Mouse (Mus musculus) regulatory T cell (primary cell): Measurements from ENCODE around the gene Dmac2.

Source experiments
- in situ Hi-C: fragments of 300-600 bp; cut with MboI, MseI; formaldehyde crosslinking; loops from one replicate; pipeline ENCODE4 v1.15.1; 2025; ENCODE audit warnings: high pct_unique_total_duplicates

The Dmac2 gene

DNA sequence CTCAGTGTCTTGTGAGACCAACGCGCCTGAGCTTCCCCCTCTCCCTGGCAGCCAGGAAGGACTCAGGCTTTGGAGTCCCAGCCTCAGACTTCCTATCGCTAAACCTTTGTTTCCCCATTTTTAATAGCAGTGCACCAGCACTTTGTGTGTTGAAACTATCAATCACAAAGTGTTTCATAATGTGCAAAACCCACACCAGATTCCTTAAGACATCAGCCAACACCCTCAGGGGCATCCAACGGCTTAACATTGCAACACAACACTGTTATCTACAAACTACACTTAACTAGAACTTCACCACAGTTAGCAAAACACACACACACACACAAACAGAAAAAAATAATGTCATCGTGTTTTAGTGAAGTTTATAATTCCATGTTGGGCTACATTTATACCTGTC lies 30.6 kb downstream of the Dmac2 start:
- in situ Hi-C loops: no loop called here

DNA sequence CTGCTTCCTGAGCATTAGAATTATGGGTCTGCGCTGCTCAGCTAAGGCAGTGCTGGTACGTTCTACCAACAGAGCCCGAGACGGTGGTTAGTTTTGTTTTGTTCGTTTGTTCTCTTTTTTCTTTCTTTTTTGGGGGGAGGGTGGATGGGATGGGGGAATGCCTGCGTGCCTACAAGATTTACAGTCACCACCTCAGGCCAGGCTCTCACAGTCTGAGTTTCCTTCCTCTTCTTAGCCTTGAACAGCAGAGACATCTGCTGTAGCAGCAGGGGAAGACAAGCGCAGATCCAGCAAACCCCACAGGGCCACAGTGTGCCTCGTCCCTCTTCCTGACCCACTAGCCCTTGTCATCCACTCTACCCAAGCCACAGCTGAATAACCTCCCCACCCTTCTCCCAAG lies 32.1 kb downstream of the Dmac2 start:
- in situ Hi-C loops: no loop called here

DNA sequence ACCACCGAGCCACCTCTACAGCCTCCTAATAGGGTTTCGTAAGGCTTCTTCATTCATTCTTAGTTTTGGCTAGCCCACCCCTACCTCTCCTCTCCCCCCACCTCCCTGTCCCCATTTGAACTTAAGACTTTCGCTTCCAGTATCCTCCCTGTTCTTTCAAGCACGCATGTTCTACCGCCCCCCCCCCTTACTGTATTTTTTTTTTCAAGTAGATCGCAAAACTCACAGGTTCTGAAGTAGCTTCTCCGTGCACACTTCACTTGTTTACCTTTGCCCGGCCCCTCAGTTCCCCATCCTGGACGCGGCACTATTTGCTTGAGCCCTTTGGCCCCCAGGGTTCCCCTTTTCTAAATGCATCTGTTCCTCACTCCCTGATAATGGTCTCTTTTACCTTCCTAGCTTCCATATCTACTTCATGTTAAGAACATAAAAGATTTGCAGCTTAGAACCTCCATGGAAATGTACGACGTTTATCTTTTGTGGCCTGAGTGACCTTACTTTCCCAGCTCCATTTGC lies 33.1 kb downstream of the Dmac2 start:
- in situ Hi-C loops: no loop called here

DNA sequence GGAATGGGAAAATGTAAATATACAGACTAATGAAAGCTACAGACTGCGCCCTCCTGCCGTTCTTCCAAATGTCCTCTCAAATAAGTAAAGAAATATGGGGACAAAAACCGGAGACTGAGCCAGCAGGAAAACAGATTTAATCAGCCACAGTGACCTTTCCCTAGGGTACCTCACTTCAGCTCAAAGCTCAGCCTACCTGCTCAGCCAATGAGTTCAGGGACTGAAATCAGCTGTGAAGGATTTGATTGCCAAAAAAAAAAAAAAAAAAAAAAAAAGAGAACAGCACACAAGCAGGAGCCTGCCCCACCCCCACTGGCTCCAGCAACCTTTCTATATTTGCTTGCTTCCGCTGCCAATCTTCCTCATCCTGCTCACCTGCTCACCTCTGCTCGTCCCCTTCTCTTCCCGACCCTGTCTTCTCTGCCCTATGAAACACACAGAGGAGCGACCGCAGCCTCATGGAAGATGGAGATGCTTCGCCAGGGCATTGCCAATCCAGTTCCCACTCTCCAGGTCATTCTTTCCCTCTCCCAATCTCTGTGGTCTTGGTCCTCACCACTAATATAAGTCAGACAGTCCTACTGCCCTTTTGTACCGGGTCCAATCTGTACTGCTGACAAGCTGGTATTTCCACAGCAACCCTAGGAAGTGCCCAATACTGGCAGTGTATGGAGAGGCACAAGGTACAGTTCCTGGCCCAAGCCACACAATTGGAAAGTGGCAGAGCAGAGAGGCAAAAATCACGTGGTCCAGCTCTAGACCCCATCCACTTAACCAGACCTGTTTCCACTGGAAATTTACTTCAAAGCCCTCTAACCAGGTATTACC lies 36.6 kb downstream of the Dmac2 start:
- in situ Hi-C loops: loop anchor here (5.0 kb wide), 1 partner anchor 34 kb away; no protein-coding TSS in a partner anchor

DNA sequence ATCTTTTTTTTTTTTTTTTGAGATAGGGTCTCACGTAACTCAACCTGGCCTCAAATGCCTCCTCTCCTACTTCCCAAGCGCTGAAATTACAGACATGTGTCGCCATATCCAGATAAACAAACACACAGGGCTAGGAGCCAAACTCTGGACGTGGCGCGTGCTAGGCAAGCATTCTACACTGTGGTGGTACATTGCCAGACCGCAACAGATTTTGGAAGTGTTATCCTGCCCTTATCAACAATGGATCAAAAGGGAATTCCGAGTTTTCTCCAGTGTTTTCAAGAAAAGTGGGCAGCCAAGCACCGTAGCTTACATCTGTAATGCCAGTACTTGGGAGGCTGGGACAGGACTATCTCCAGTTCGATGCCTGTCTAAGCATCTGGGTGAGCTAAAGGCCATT lies 38.6 kb downstream of the Dmac2 start:
- in situ Hi-C loops: loop anchor here (5.0 kb wide), 1 partner anchor 35 kb away; no protein-coding TSS in a partner anchor

DNA sequence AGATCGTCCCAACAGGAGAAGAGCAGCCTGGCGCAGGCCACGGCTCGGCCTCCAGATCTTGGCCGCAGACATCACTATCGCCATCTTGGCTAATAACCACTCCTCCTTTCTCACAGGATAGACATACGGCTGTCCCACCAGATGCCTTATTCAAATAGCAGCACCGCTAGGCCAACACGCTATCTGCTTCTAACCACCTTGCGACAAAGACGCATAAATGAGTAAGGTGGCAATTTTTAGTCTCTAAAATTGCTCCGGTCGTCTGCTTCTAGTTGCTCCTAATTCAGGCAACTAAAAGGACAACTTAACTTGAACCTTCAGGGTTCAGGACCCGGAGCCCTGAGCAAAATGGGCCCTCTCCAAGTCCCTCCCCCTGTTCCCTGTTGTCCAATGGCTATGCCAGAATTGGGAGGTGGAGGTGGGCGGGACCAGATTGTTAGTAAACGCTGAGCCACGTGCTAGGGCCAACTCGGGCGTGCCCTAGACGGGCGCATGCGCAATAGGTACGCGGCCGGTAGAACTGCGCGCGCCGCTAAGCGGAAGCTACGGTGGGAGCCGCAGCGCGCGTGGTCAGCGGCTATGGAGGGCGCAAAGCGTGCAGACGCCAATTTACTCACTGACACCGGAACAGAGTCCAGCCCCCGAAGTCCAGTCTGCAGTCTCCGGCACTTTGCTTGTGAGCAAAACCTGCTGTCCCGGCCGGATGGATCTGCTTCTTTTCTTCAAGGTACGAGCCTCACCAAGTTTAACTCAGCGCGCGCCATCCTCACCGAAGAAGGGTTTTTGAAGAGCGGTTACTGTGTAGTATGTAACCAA lies 39.7 kb downstream of the Dmac2 start, which contains the start of the genes Bckdha and Exosc5:
Gene Bckdha, minus strand, starts transcription at position 325 of the 816 bp plus-strand sequence.
Gene Exosc5, plus strand, starts transcription at position 508 of the 816 bp plus-strand sequence.
- in situ Hi-C loops: loop anchor here (5.0 kb wide), 1 partner anchor 37 kb away; no protein-coding TSS in a partner anchor

DNA sequence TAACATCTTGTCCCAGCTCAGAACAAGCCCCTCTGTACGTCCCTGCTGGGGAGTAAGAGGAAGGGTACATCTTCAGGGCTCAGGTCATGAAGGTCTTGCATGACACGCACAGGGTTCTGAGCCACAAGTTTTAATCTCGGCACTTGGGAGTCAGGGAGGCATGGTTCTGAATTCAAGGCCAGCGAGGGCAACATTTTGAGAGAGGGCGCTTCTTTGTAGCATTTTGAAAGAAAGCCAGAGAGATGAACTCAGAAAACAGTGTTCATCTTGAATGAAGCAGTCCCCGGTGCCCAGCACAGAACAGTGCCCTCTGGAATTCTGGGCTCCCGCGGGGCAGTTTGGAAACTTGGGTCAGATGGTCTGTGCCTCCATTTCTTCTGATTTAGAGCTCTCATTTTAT lies 47.2 kb downstream of the Dmac2 start:
- in situ Hi-C loops: no loop called here

DNA sequence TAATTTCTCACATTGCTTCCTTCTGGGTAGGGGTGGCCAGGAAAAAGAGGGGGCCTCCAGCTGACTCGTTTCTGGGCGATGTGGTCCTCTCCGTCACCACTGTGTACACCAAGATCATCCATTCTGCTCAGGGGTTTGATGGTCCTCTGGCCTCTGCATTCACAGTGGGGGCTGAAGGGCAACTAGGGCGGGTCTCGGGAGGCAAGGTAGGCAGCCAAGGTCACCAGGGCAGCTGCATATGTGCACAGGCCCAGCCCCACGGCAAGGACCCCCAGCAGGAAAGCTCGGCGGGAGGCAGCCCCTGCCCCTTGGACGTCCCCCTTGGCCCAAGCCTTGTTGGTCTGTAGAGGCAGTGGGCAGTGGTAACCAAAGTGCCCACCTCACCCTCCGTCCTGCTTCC lies 49.9 kb downstream of the Dmac2 start:
- in situ Hi-C loops: no loop called here

DNA sequence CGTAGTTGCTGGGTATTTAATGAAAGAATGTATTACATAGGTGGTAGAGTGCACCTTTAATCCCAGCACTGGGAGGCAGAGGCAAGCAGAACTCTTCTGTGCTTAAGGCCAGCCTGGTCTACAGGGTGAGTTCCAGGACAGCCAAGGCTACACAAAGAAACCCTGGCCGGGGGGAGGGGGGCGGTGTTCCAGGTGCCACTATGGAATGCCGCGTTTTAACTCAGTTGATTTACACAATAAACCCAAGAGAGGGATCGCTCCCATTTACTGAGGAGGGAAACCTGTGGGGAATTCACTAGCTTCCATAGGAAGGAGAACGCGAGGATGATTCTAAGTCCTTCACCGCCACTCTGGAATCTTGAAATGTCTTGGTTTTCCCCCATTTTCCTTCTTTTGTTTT lies 50.4 kb downstream of the Dmac2 start:
- in situ Hi-C loops: no loop called here

DNA sequence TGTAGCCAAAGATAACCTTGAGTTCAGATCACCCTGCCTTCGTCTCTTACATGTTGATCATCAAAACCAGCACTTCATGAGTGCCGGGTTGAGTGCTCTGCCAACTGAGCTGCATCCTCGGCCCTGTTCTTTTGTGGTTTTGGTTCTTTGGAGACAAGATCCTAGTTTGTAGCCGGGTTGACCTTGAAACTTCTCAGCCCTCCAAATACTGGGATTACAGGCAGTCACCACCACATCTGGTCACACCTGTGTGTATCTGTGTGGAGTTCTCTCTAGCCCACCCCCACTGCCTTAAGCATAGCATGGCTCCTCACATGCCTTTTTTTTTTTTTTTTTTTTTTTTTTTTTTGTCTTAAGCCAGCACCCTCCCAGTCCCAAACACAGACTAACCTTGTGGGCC lies 50.9 kb downstream of the Dmac2 start:
- in situ Hi-C loops: no loop called here

DNA sequence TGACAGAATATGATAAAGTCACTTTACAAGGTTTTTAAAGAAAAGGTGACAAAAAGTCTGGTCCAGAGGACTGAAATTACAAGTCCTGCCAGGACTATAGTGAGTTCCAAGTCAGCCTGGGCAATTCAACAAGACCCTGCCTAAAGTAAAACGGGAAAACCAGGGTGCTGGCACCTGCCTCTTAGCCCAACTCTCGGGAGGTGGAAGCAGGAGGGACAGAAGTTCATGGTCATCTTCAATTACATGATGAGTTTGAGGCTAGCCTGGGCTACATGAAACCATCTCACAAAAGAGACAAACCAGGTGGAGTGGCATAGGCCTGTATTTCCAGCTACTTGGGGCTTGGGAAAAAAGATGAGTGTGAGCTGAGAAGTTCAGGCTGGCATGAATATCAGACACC lies 52.5 kb downstream of the Dmac2 start:
- in situ Hi-C loops: no loop called here

DNA sequence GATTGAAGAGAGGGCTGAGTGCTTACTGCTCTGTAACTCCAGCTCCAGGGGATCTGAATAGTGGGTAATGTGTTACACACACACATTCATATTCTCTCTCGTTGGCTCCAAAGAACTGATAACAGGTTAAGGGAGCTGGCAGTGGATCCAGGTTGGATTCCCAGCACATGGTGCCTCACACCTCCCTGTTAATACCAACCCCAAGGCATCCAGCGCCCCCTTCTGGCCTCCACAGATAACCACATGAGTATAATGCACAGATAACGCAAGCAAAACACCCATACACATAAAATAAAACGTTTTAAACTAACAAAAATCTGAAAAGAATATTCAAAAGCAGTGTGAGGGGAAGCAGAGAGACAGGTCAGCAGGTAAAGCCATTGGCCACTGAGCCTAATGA lies 53.2 kb downstream of the Dmac2 start:
- in situ Hi-C loops: no loop called here

DNA sequence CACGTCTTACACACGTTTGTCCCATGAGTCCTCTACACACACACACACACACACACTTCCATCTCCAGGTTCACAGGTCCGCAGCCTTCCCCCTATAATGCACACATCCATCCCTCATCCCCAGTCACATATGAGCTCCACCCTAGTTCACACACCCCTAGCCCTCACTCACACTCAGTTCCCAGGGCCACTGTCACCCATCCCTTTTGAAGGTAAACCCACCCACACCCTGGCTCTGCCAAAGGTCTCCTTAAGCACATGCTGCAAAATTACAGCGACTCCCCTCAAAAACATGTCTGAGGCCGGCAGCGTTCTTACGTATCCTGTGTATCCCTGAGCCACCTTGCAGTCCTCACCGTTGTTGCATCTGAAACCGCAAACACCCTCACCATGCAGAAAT lies 55.1 kb downstream of the Dmac2 start:
- in situ Hi-C loops: no loop called here

DNA sequence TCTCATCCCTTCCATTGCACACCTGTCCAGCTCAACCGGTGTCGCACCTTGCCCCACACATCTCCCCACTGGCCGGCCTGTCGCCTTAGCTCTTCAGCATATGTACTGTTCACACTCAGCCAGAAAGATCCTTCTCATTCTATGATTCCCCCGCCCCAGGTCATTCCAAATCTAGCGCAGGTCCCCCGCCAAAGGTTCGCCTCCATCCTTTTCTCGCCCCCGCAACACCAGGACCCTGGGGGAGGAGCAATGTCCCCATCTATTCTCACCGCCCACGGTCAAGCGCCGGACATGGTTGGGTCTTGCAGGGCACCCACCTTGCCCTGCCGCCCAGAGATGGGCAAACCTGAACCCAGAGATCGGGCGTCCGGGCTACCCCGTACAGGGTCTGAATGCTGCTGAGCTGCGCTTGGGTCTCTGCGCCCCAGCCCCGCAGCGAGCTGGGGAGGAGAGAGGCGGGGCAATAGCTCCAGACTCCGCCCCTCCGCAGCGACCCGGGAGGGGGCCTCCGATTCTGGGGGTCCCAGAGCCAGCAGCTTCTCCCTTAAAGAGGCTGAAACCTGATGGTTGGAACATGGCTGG lies 55.6 kb downstream of the Dmac2 start, which contains the start of gene Tmem91:
Gene Tmem91, minus strand, starts transcription at position 448 of the 582 bp plus-strand sequence.
- in situ Hi-C loops: loop anchor here (25.0 kb wide), 1 partner anchor 1512 kb away; the partner anchor contains the start of genes BC024978, Gm21983, Mia and Rab4b
